Mouse (Mus musculus) hindlimb bud, embryonic 11.5 days (tissue): ENCODE measurements around the gene Sf3b3.
"Not testable (repeated sequence)": the region's sequence is repeated elsewhere in the genome, so short reads cannot be mapped to it uniquely, and the experiment has no call there.

Experiments used
- DNase-seq: peaks from one replicate; pipeline ENCODE4 v3.0.0-alpha.2; 2012; ENCODE audit warnings: low read depth, low spot score; ENCODE audit errors: extremely low spot score

Gene Sf3b3

GRCm38 (mm10) chr8:110846405-110847170 is at the start of gene Sf3b3, which contains the start of gene Cog4:
Gene Sf3b3 (minus strand): TSS chr8:110846787.
Gene Cog4 (plus strand): TSS chr8:110846600.
- DNase-seq: peak; percentile 94

- DNase-seq: no peak
These were observed 49.2 kb upstream of the Sf3b3 start for GRCm38 (mm10) chr8:110895812-110896211.

- DNase-seq: no peak
These were observed 48.7 kb upstream of the Sf3b3 start for GRCm38 (mm10) chr8:110895254-110895653.

GRCm38 (mm10) chr8:110894851-110895250 is 48.3 kb upstream of the Sf3b3 start:
- DNase-seq: no peak

GRCm38 (mm10) chr8:110892913-110893312 is 46.3 kb upstream of the Sf3b3 start:
- no peak for DNase-seq

- DNase-seq: no peak
These were observed 45.5 kb upstream of the Sf3b3 start for GRCm38 (mm10) chr8:110892040-110892439.

- DNase-seq: no peak
These were observed 43.4 kb upstream of the Sf3b3 start for GRCm38 (mm10) chr8:110889904-110890470.

- no peak for DNase-seq
These were observed 42.3 kb upstream of the Sf3b3 start for GRCm38 (mm10) chr8:110888860-110889259.

- DNase-seq: no peak
These were observed 41.9 kb upstream of the Sf3b3 start for GRCm38 (mm10) chr8:110888441-110888840.

- DNase-seq: no peak
These were observed 41.0 kb upstream of the Sf3b3 start for GRCm38 (mm10) chr8:110887551-110887950.

- DNase-seq: no peak
These were observed 40.0 kb upstream of the Sf3b3 start for GRCm38 (mm10) chr8:110886634-110887033.

GRCm38 (mm10) chr8:110883824-110884223 is 37.2 kb upstream of the Sf3b3 start:
- DNase-seq: no peak

GRCm38 (mm10) chr8:110881741-110882310 is 35.2 kb upstream of the Sf3b3 start:
- no peak for DNase-seq

GRCm38 (mm10) chr8:110877862-110878261 is 31.3 kb upstream of the Sf3b3 start:
- no peak for DNase-seq

GRCm38 (mm10) chr8:110870501-110870900 is 23.9 kb upstream of the Sf3b3 start:
- no peak for DNase-seq

- DNase-seq: not testable (repeated sequence)
These were observed 14.9 kb upstream of the Sf3b3 start for GRCm38 (mm10) chr8:110861347-110862025.

GRCm38 (mm10) chr8:110859651-110860501 is 13.3 kb upstream of the Sf3b3 start:
- no peak for DNase-seq

GRCm38 (mm10) chr8:110856760-110857461 is 10.3 kb upstream of the Sf3b3 start:
- no peak for DNase-seq

- not testable (repeated sequence) for DNase-seq
These were observed 9.5 kb upstream of the Sf3b3 start for GRCm38 (mm10) chr8:110856073-110856472.

GRCm38 (mm10) chr8:110851186-110851585 is 4.6 kb upstream of the Sf3b3 start:
- no peak for DNase-seq
